Mouse (Mus musculus) neural tube, embryonic 11.5 days (tissue): ENCODE measurements around the gene Bex3. TPM values are rescaled to one million over a fixed set of nuclear protein-coding genes. Genes with fewer than 3 reads are reported as not detected.
"Not testable (repeated sequence)": the region's sequence is repeated elsewhere in the genome, so short reads cannot be mapped to it uniquely, and the experiment has no call there.

Source experiments
- ATAC-seq: fragments of 200-750 bp; cut with Nextera tagmentation; 2 replicates; pipeline ENCODE4 v1.8.0; 2017; ENCODE audit warnings: moderate number of reproducible peaks, mild to moderate bottlenecking, moderate TSS enrichment, moderate library complexity; ENCODE audit not compliant: insufficient read depth, low FRiP score, low TSS enrichment
- DNase-seq: peaks from one replicate; pipeline ENCODE4 v3.0.0-alpha.2; 2015; ENCODE audit warnings: low spot score
- H3K27ac ChIP-seq: fragments of 300-500 bp; sonication (generic); 2 replicates; pipeline ENCODE4 v1.5.1; 2014; ENCODE audit warnings: low read depth, mild to moderate bottlenecking, low read length
- H3K27me3 ChIP-seq: fragments of 300-500 bp; sonication (generic); 2 replicates; pipeline ENCODE4 v1.6.1; 2014; ENCODE audit warnings: mild to moderate bottlenecking, low read length, mixed read lengths; ENCODE audit not compliant: control insufficient read depth, insufficient read depth
- H3K36me3 ChIP-seq: fragments of 300-500 bp; sonication (generic); 2 replicates; pipeline ENCODE4 v1.6.1; 2014; ENCODE audit warnings: mild to moderate bottlenecking, low read length, moderate library complexity, mixed read lengths; ENCODE audit not compliant: control insufficient read depth, insufficient read depth
- H3K4me1 ChIP-seq: fragments of 300-500 bp; sonication (generic); 2 replicates; pipeline ENCODE4 v1.6.1; 2014; ENCODE audit warnings: low read length, mixed read lengths; ENCODE audit not compliant: control insufficient read depth, insufficient read depth
- H3K4me2 ChIP-seq: fragments of 300-500 bp; sonication (generic); 2 replicates; pipeline ENCODE4 v1.6.1; 2014; ENCODE audit warnings: low read depth, mild to moderate bottlenecking, moderate library complexity
- H3K4me3 ChIP-seq: fragments of 300-500 bp; sonication (generic); 2 replicates; pipeline ENCODE4 v1.5.1; 2014; ENCODE audit warnings: low read depth, low read length
- H3K9ac ChIP-seq: fragments of 300-500 bp; sonication (generic); 2 replicates; pipeline ENCODE4 v1.6.1; 2014; ENCODE audit warnings: mild to moderate bottlenecking, low read length
- H3K9me3 ChIP-seq: fragments of 300-500 bp; sonication (generic); 2 replicates; pipeline ENCODE4 v1.6.1; 2016; ENCODE audit warnings: low read length; ENCODE audit not compliant: control insufficient read depth
- WGBS: fragments of 180-500 bp; shearing (Covaris S2); extraction: QIAGEN DNeasy Blood & Tissue Kit; methylation state at CpG from one replicate; pipeline ENCODE4 v1.1.7; 2014; 5-methylcytosine and 5-hydroxymethylcytosine counted together
- polyA plus RNA-seq: library from polyadenylated mRNA; unstranded; fragments of >200 nt; fragmentation: Nextera tagmentation; extraction: Ambion mirVana; gene quantifications from 2 replicates; pipeline ENCODE4 v1.2.1, GENCODE M21; 2014

Gene Bex3
- polyA plus RNA-seq = 670 and 697 TPM in 2 replicates

GRCm38 (mm10) chrX:136269743-136270392, at the start of gene Bex3:
Gene Bex3, plus strand, starts transcription at chrX:136270253.
- Histone ChIP-seq H3K9ac (peak within 1 kb of the TSS; percentile 26; the same call in 1 of the 2 replicates), H3K4me3 (peak within 1 kb of the TSS; percentile 38), H3K4me2 (peak within 1 kb of the TSS; percentile 40)
- ATAC-seq = peak; percentile 99
- H3K9me3 ChIP-seq, H3K36me3 ChIP-seq, H3K4me1 ChIP-seq, H3K27ac ChIP-seq, H3K27me3 ChIP-seq: not testable (repeated sequence)
- DNase-seq = peak; percentile 22
- 76% methylated on average over 4 of the region's 30 CpGs for WGBS

- Histone ChIP-seq H3K4me1 (no peaks in the 10 kb centered on the region), H3K9ac (no peak overlapping the region), H3K27me3 (no peaks in the 10 kb centered on the region), H3K4me2 (no peak overlapping the region), H3K27ac (no peak overlapping the region), H3K4me3 (no peak overlapping the region), H3K36me3 (no peaks in the 10 kb centered on the region), H3K9me3 (no peaks in the 10 kb centered on the region)
- WGBS = 77% methylated on average over 6 of the region's 6 CpGs
- no peak for ATAC-seq
- DNase-seq = no peak
These were observed 46.3 kb upstream of the Bex3 start for GRCm38 (mm10) chrX:136223714-136224113.

GRCm38 (mm10) chrX:136227768-136228167, 42.3 kb upstream of the Bex3 start:
- H3K4me3 ChIP-seq = no peak overlapping the region
- WGBS = 79% methylated on average over 5 of the region's 5 CpGs
- ATAC-seq = no peak

GRCm38 (mm10) chrX:136238118-136238517, 31.9 kb upstream of the Bex3 start:
- ATAC-seq (no peak), DNase-seq (peak; percentile 16)
- Histone ChIP-seq H3K27ac (no peak overlapping the region), H3K9me3 (no peaks in the 10 kb centered on the region), H3K36me3 (no peaks in the 10 kb centered on the region), H3K27me3 (no peaks in the 10 kb centered on the region), H3K9ac (no peak overlapping the region), H3K4me2 (no peak overlapping the region), H3K4me3 (no peak overlapping the region), H3K4me1 (no peaks in the 10 kb centered on the region)
- WGBS = 54% methylated on average over 3 of the region's 3 CpGs

More at GRCm38 (mm10) chrX:136227768-136228167, 42.3 kb upstream of the Bex3 start:
- H3K4me1 ChIP-seq = no peaks in the 10 kb centered on the region
- H3K27me3 ChIP-seq = no peaks in the 10 kb centered on the region
- no peaks in the 10 kb centered on the region for H3K36me3 ChIP-seq
- no peak overlapping the region for H3K27ac ChIP-seq
- H3K9me3 ChIP-seq = no peaks in the 10 kb centered on the region
- no peak overlapping the region for H3K4me2 ChIP-seq
- H3K9ac ChIP-seq = no peak overlapping the region
- DNase-seq = no peak

GRCm38 (mm10) chrX:136243181-136243580, 26.9 kb upstream of the Bex3 start:
- no peak overlapping the region for H3K4me2 ChIP-seq
- ATAC-seq = no peak
- 86% methylated on average over 2 of the region's 2 CpGs for WGBS

GRCm38 (mm10) chrX:136244574-136245229, 25.4 kb upstream of the Bex3 start, which contains the start of gene Tceal9:
Gene Tceal9, plus strand, starts transcription at chrX:136245079.
- H3K27ac ChIP-seq = peak within 1 kb of the TSS; percentile 35; the same call in 1 of the 2 replicates
- H3K4me1 ChIP-seq = no peaks in the 10 kb centered on the region
- peak within 1 kb of the TSS; percentile 65 for H3K9ac ChIP-seq
- no peaks in the 10 kb centered on the region for H3K9me3 ChIP-seq
- H3K4me2 ChIP-seq = peak within 1 kb of the TSS; percentile 33
- H3K36me3 ChIP-seq = no peaks in the 10 kb centered on the region
- ATAC-seq (peak; percentile 96), DNase-seq (peak; percentile 84)
- 26% methylated on average over 20 of the region's 20 CpGs for WGBS
- peak within 1 kb of the TSS; percentile 58 for H3K4me3 ChIP-seq
- no peaks in the 10 kb centered on the region for H3K27me3 ChIP-seq

More at GRCm38 (mm10) chrX:136243181-136243580, 26.9 kb upstream of the Bex3 start:
- DNase-seq = no peak
- Histone ChIP-seq H3K27ac (no peak overlapping the region), H3K36me3 (no peaks in the 10 kb centered on the region), H3K9ac (no peak overlapping the region), H3K4me3 (no peak overlapping the region), H3K27me3 (no peaks in the 10 kb centered on the region), H3K4me1 (no peaks in the 10 kb centered on the region), H3K9me3 (no peaks in the 10 kb centered on the region)

- ATAC-seq = peak; percentile 71
- H3K9ac ChIP-seq = peak overlapping the region; percentile 65
- H3K27ac ChIP-seq = peak overlapping the region; percentile 35; the same call in 1 of the 2 replicates
- no peaks in the 10 kb centered on the region for H3K27me3 ChIP-seq
- 23% methylated on average over 11 of the region's 15 CpGs for WGBS
- H3K9me3 ChIP-seq = no peaks in the 10 kb centered on the region
- no peaks in the 10 kb centered on the region for H3K4me1 ChIP-seq
- peak overlapping the region; percentile 58 for H3K4me3 ChIP-seq
- H3K36me3 ChIP-seq = no peaks in the 10 kb centered on the region
- DNase-seq = peak; percentile 42
- peak overlapping the region; percentile 33 for H3K4me2 ChIP-seq
These were observed 24.5 kb upstream of the Bex3 start for GRCm38 (mm10) chrX:136245521-136246071.

- no peak for ATAC-seq
- no peaks in the 10 kb centered on the region for H3K9me3 ChIP-seq
- 79% methylated on average over 6 of the region's 6 CpGs for WGBS
- DNase-seq = no peak
- no peaks in the 10 kb centered on the region for H3K27me3 ChIP-seq
- no peak overlapping the region for H3K27ac ChIP-seq
- no peak overlapping the region for H3K9ac ChIP-seq
- no peak overlapping the region for H3K4me2 ChIP-seq
- no peaks in the 10 kb centered on the region for H3K36me3 ChIP-seq
- H3K4me3 ChIP-seq = no peak overlapping the region
- no peaks in the 10 kb centered on the region for H3K4me1 ChIP-seq
These were observed 21.2 kb upstream of the Bex3 start for GRCm38 (mm10) chrX:136248811-136249210.
